Mouse (Mus musculus) liver, embryonic 14.5 days (tissue): Measurements from ENCODE around the gene Rcan1. TPM values are rescaled to one million over a fixed set of nuclear protein-coding genes. Genes with fewer than 3 reads are reported as not detected.

Source experiments
- ATAC-seq: fragments of 200-750 bp; cut with Nextera tagmentation; 2 replicates; pipeline ENCODE4 v1.8.0; 2017; ENCODE audit warnings: moderate number of reproducible peaks, mild to moderate bottlenecking, moderate library complexity; ENCODE audit not compliant: insufficient read depth
- DNase-seq, 3 experiments: peaks; one replicate each; pipeline ENCODE4 v3.0.0-alpha.2; 2012 to 2013; ENCODE audit warnings: low read depth in 3 of 3, low spot score in 3 of 3
- H3K27ac ChIP-seq: fragments of 300-500 bp; sonication (generic); 2 replicates; pipeline ENCODE4 v1.5.1; 2014; ENCODE audit warnings: moderate library complexity, mild to moderate bottlenecking, control low read depth, inconsistent platforms
- H3K27me3 ChIP-seq: fragments of 300-500 bp; sonication (generic); 2 replicates; pipeline ENCODE4 v1.6.1; 2014; ENCODE audit warnings: mild to moderate bottlenecking, low read length, moderate library complexity; ENCODE audit not compliant: control insufficient read depth, insufficient read depth
- H3K36me3 ChIP-seq: fragments of 300-500 bp; sonication (generic); replicated peaks from 2 replicates; pipeline ENCODE4 v1.6.1; 2014; ENCODE audit warnings: low read depth; ENCODE audit not compliant: control insufficient read depth, insufficient read depth
- H3K4me1 ChIP-seq, 2 experiments: fragments of 200-500 bp in 1 of 2; fragments of 300-500 bp in 1 of 2; sonication (generic) in 1 of 2; replicated peaks; 2 replicates each; pipeline ENCODE4 v1.6.1; 2012 to 2014; ENCODE audit warnings: antibody characterized with exemption in 1 of 2, inconsistent platforms in 1 of 2, low read length in 1 of 2; ENCODE audit not compliant: control insufficient read depth in 2 of 2, insufficient read depth in 2 of 2
- H3K4me2 ChIP-seq: fragments of 300-500 bp; sonication (generic); 2 replicates; pipeline ENCODE4 v1.6.1; 2014; ENCODE audit warnings: low read depth, mild to moderate bottlenecking, control low read depth, moderate library complexity
- H3K4me3 ChIP-seq, 2 experiments: fragments of 200-500 bp in 1 of 2; fragments of 300-500 bp in 1 of 2; sonication (generic) in 1 of 2; 2 replicates each; pipeline ENCODE4 v1.5.1; 2012 to 2014; ENCODE audit warnings: low read depth in 2 of 2, low read length in 2 of 2, mild to moderate bottlenecking in 2 of 2, control low read depth in 1 of 2, inconsistent platforms in 1 of 2, moderate library complexity in 1 of 2; ENCODE audit not compliant: insufficient read depth in 1 of 2
- H3K9ac ChIP-seq: fragments of 300-500 bp; sonication (generic); replicated peaks from 2 replicates; pipeline ENCODE4 v1.6.1; 2014; ENCODE audit warnings: mild to moderate bottlenecking, control low read depth, moderate library complexity
- H3K9me3 ChIP-seq: fragments of 300-500 bp; sonication (generic); 2 replicates; pipeline ENCODE4 v1.6.1; 2016; ENCODE audit warnings: low read length, mixed read lengths; ENCODE audit not compliant: control insufficient read depth
- CTCF ChIP-seq: IDR thresholded peaks from 2 replicates; pipeline ENCODE4 v1.5.1; 2016; ENCODE audit warnings: antibody characterized with exemption, low read depth, control low read depth
- EP300 ChIP-seq: IDR thresholded peaks from 2 replicates; pipeline ENCODE4 v1.6.1; 2016; ENCODE audit warnings: antibody characterized with exemption, low read depth
- WGBS: fragments of 180-500 bp; shearing (Covaris S2); extraction: QIAGEN DNeasy Blood & Tissue Kit; methylation state at CpG from one replicate; pipeline ENCODE4 v1.1.7; 2014; ENCODE audit not compliant: insufficient replicate concordance; 5-methylcytosine and 5-hydroxymethylcytosine counted together
- polyA plus RNA-seq, 2 experiments: library from polyadenylated mRNA; depleted of rRNA in 1 of 2; stranded (reverse) in 1 of 2; unstranded in 1 of 2; fragments of >200 nt; fragmentation: Nextera tagmentation in 1 of 2; extraction: Ambion mirVana in 1 of 2; gene quantifications; 2 replicates each; pipeline versions ENCODE4 v1.2.1 to v1.2.3; 2012 to 2014

Gene Rcan1
- polyA plus RNA-seq, 2 experiments, result 6.2 to 8.7 TPM

DNA sequence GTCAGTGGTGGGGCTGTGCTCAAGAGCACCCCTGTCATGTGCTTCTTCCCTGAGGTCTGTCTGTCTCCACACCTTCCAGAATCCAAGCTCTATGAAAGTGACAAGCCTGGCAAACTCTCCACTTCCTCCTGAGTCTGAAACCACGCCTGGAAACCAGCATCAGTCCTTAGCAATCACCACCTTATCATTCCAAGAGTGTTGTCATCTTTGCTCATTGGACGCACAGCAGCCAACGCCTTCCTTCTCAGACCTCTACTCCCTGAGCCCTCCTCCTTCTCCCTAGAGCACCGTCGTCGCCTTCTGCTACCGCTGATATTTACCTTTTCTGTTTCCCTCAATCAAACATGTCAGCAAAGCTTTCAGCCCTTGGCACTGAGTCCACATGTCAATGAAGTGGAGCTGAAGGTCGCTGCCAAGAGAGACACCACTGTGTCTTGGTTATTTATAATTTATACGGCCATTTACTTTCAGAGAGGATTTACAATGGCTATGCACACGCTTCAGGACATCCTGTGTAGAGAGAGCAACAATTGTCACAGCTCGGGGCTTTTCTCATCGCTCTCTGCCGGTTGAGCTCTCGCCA, 6.2 kb downstream of the Rcan1 start:
- TF ChIP-seq EP300 (no peak), CTCF (no peak)
- DNase-seq, result peak; percentile 55 to 68 (median 64)
- H3K27me3 ChIP-seq, result no peaks in the 10 kb centered on the region
- WGBS, result 24% methylated on average over 14 of the region's 14 CpGs
- no peaks in the 10 kb centered on the region for H3K36me3 ChIP-seq
- no peaks in the 10 kb centered on the region for H3K9me3 ChIP-seq
- H3K4me3 ChIP-seq, result peak overlapping the region; percentile 76 to 87
- peak overlapping the region; percentile 68 for H3K27ac ChIP-seq
- peak overlapping the region; percentile 86 for H3K9ac ChIP-seq
- ATAC-seq, result peak; percentile 34
- H3K4me1 ChIP-seq, result peaks cover 15 to 16% of the 10 kb centered on the region in 2 experiments
- peak overlapping the region; percentile 98 for H3K4me2 ChIP-seq

DNA sequence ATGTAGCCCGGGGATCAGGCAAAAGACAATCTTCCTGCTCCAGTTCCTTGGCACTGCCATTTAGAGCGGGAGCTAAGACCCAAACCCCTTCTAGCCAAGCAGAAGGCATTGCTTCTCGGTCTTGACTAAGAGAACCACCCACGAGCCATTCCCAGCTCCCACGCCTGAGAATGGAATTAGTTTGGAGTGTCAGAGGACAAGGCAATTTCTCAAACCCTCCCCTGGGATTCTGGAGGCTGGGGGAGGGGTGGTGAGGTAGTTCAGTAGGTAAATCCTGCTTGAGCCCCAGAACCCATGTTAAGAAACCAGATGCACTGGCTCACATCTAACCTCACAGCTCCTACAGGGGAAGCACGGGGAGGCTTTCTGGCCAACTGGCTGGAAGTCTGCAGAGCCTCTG, 9.3 kb downstream of the Rcan1 start:
- H3K9me3 ChIP-seq, result no peaks in the 10 kb centered on the region
- peaks cover 19 to 23% of the 10 kb centered on the region in 2 experiments for H3K4me1 ChIP-seq
- no peaks in the 10 kb centered on the region for H3K27me3 ChIP-seq
- H3K27ac ChIP-seq, result no peak overlapping the region
- H3K4me3 ChIP-seq, result no peak overlapping the region
- DNase-seq (no peak), ATAC-seq (no peak)
- H3K4me2 ChIP-seq, result no peak overlapping the region
- H3K9ac ChIP-seq, result no peak overlapping the region
- H3K36me3 ChIP-seq, result no peaks in the 10 kb centered on the region
- 71% methylated on average over 6 of the region's 6 CpGs for WGBS
- no peak for TF ChIP-seq EP300
- no peak for TF ChIP-seq CTCF

DNA sequence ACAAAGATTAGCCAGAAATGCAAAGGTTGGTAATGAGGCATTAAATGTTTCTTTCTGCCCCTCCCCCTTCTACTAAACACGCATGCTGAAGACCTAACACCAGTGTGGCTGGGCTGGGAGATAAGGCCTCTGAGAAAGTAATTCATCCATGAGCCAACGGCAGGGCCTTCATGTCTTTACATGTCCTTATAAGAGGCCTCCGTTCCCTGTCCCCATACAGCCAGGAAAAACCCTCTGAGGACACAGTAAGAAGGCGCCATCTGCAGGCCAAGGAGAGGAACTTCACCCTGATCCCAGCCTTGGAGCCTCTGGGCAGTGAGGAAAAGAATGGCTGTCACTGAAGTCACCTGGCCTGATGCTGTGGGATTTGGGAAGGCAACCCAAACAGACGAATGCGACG, 13.1 kb downstream of the Rcan1 start:
- DNase-seq, result peak; percentile 53 to 69 (median 59)

DNA sequence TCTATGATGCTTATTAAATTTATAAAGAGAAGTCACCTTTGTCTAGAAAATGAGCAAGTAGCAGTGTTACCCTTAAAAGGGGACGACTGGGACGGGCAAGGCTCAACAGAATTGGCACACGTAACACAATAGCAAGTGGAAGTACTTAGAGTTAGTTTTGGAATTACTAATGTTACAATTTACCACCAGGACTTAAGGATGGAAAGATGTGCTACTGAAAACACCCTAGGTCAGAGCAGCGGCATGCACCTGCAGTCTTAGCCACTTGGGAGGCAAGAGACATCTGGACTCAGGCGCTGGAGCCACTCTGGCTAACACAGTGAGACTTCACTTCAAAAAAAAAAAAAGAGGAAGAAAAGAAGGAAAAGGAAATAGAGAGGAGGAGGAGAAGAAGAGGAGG, 14.7 kb downstream of the Rcan1 start:
- ATAC-seq (no peak), DNase-seq (no peak)
- TF ChIP-seq CTCF, result no peak
- no peak for TF ChIP-seq EP300
- no peak overlapping the region; the same call in 1 of the 2 replicates for H3K9ac ChIP-seq
- H3K9me3 ChIP-seq, result no peaks in the 10 kb centered on the region
- H3K4me1 ChIP-seq, result peaks cover 5 to 7% of the 10 kb centered on the region in 2 experiments; a peak in 2 of 4 replicates
- no peaks in the 10 kb centered on the region for H3K36me3 ChIP-seq
- H3K27me3 ChIP-seq, result no peaks in the 10 kb centered on the region
- H3K27ac ChIP-seq, result no peak overlapping the region
- H3K4me2 ChIP-seq, result no peak overlapping the region
- 78% methylated on average over 5 of the region's 5 CpGs for WGBS
- H3K4me3 ChIP-seq, result no peak overlapping the region

More for the DNA sequence above, 13.1 kb downstream of the Rcan1 start:
- Histone ChIP-seq H3K9me3 (no peaks in the 10 kb centered on the region), H3K4me3 (no peak overlapping the region), H3K4me1 (peaks cover 5 to 7% of the 10 kb centered on the region in 2 experiments; a peak in 2 of 4 replicates), H3K9ac (no peak overlapping the region), H3K27ac (no peak overlapping the region), H3K27me3 (no peaks in the 10 kb centered on the region), H3K36me3 (no peaks in the 10 kb centered on the region), H3K4me2 (no peak overlapping the region)
- ATAC-seq, result peak; percentile 85
- WGBS, result 18% methylated on average over 7 of the region's 7 CpGs
- TF ChIP-seq CTCF (peak; percentile 95), EP300 (peak; percentile 63)

DNA sequence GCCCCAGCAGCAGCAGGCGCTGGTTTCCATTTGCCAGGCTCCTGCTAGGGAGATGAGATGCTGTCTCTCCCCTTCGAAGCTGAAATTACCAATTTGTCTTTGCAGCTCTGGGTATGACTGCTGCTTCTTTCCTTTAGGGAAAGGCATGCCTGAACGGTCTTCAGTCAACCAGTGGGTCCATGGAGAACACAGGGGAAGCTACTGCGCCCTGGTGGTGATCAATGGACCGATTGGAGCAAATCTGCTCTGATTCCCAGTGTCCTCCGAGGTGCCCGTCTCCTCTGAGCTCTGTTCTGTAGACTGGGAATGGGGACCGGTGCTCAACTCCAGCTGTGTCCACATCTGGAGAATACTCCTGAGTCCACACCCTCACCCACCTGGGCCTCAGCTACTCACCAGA, 15.2 kb downstream of the Rcan1 start:
- 75% methylated on average over 8 of the region's 8 CpGs for WGBS
- Histone ChIP-seq H3K4me3 (no peak overlapping the region), H3K4me2 (no peak overlapping the region), H3K4me1 (peaks cover 5 to 7% of the 10 kb centered on the region in 2 experiments; a peak in 2 of 4 replicates), H3K27me3 (no peaks in the 10 kb centered on the region), H3K27ac (no peak overlapping the region), H3K9ac (no peak overlapping the region), H3K9me3 (no peaks in the 10 kb centered on the region), H3K36me3 (no peaks in the 10 kb centered on the region)
- TF ChIP-seq EP300, result no peak
- TF ChIP-seq CTCF, result peak; percentile 22; the same call in 1 of the 2 replicates
- no peak for ATAC-seq
- no peak for DNase-seq
